Mouse (Mus musculus): Measurements from ENCODE around the gene Cdcp2.
"Not testable (repeated sequence)": the region's sequence is repeated elsewhere in the genome, so short reads cannot be mapped to it uniquely, and the experiment has no call there.

The Cdcp2 gene

DNA sequence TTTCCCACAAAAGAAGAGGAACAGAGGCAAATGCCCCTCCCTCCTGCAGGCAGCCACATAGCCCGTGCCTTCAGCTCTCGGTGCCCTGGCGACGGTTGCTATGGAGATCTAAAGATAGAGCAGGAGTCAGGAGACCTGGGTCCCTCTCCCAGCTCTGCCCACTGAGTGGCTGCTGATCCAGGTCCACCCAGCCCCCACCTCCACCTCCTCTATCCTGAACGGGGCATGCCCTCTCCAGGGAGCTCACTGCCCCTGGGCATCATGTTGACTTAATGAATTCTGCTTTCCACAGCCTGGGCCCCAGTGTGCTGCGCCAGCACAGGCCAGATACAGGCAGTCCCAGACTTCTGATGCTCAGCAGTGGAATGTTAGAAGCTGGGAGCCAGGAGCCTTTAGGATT is 11.8 kb upstream of the Cdcp2 start:
- in situ Hi-C loops (cut with MboI; ENCODE audit: unreplicated experiment in 2 of 2), result no loop called here

GRCm38 (mm10) chr4:107091696-107092095 is 5.0 kb upstream of the Cdcp2 start:
- in situ Hi-C loops (cut with MboI; ENCODE audit: unreplicated experiment in 2 of 2), result no loop called here

GRCm38 (mm10) chr4:107094484-107095187 is 2.1 kb upstream of the Cdcp2 start:
- in situ Hi-C loops (cut with MboI; ENCODE audit: unreplicated experiment in 2 of 2), result no loop called here

GRCm38 (mm10) chr4:107096043-107096442 is 648 bp upstream of the Cdcp2 start:
- in situ Hi-C loops (cut with MboI; ENCODE audit: unreplicated experiment in 2 of 2), result no loop called here

GRCm38 (mm10) chr4:107097871-107098270 is 1.2 kb downstream of the Cdcp2 start:
- in situ Hi-C loops (cut with MboI; ENCODE audit: unreplicated experiment in 2 of 2), result no loop called here

DNA sequence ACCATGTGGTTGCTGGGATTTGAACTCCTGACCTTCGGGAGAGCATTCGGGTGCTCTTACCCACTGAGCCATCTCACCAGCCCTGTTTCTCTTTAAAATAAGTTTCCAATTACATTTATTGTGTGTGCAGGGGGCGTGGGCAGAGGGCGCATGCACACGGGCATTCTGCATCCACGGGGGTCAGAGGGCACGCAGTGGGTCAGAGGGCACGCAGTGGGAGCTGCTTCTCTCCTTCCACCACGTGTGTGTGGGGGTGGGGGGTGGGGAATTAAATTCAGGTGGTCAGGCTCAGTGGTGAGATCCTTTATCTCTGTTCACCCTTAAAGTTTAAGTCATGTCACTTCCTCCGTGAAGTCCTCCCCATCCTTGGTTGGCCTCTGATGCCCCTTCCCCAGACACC is 1.7 kb downstream of the Cdcp2 start:
- in situ Hi-C loops (cut with MboI; ENCODE audit: unreplicated experiment in 2 of 2), result no loop called here

- in situ Hi-C loops (cut with MboI; ENCODE audit: unreplicated experiment in 2 of 2), result no loop called here
Observed at GRCm38 (mm10) chr4:107098791-107099525, 2.3 kb downstream of the Cdcp2 start.

- in situ Hi-C loops (cut with MboI; ENCODE audit: unreplicated experiment in 2 of 2), result no loop called here
Observed at GRCm38 (mm10) chr4:107102220-107102619, 5.5 kb downstream of the Cdcp2 start.

- in situ Hi-C loops (cut with MboI; ENCODE audit: unreplicated experiment in 2 of 2), result no loop called here
Observed at GRCm38 (mm10) chr4:107106777-107107176, 10.1 kb downstream of the Cdcp2 start.

- in situ Hi-C loops (cut with MboI; ENCODE audit: unreplicated experiment in 2 of 2), result no loop called here
Observed at GRCm38 (mm10) chr4:107108291-107108731, 11.6 kb downstream of the Cdcp2 start.

DNA sequence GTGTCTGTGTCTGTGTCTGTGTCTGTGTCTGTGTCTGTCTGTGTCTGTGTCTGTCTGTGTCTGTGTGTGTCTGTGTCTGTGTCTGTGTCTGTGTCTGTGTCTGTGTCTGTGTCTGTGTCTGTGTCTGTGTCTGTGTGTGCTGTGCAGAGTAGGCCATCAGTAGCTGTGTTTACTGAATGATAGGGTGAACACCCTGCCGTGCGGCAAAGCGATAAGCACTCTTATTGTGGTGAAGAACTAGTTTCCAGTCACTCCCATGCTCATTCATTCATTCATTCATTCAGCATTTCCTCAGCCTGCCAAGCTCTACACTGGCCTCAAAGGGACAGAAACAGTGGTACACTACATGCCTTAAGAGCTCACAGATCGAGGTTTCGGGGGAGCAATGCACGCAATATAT is 12.5 kb downstream of the Cdcp2 start:
- in situ Hi-C loops (cut with MboI; ENCODE audit: unreplicated experiment in 2 of 2), result not testable (repeated sequence)

GRCm38 (mm10) chr4:107114278-107114677 is 17.6 kb downstream of the Cdcp2 start:
- in situ Hi-C loops (cut with MboI; ENCODE audit: unreplicated experiment in 2 of 2), result no loop called here

GRCm38 (mm10) chr4:107117741-107118385 is 21.2 kb downstream of the Cdcp2 start:
- in situ Hi-C loops (cut with MboI; ENCODE audit: unreplicated experiment in 2 of 2), result loop anchor here (5.0 kb wide), 3 partner anchors 126 to 281 kb away; no protein-coding TSS in a partner anchor

DNA sequence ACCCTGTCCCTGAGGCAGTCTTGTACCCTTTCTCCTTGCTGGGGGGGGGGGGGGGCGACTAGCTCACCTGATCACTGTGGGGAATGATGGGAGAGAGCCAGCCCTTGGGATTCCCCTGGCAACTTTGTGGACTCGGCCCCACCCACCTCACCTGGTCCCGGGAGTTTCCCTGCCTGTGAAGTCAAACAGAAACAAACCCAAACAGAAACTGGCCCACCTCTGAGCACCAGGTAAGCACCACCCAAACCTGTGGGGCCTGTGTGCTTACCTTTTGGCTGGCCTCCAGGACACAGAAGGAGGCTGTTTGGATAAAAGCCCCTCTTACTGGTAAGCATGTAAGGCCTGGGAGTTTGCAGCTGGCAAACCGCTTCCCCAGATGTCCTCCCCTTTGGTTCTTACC is 22.4 kb downstream of the Cdcp2 start:
- in situ Hi-C loops (cut with MboI; ENCODE audit: unreplicated experiment in 2 of 2), result loop anchor here (5.0 kb wide), 3 partner anchors 127 to 282 kb away; no protein-coding TSS in a partner anchor

GRCm38 (mm10) chr4:107120676-107121075 is 24.0 kb downstream of the Cdcp2 start:
- in situ Hi-C loops (cut with MboI; ENCODE audit: unreplicated experiment in 2 of 2), result no loop called here

GRCm38 (mm10) chr4:107121165-107121943 is 24.7 kb downstream of the Cdcp2 start:
- in situ Hi-C loops (cut with MboI; ENCODE audit: unreplicated experiment in 2 of 2), result no loop called here

- in situ Hi-C loops (cut with MboI; ENCODE audit: unreplicated experiment in 2 of 2), result no loop called here
Observed at GRCm38 (mm10) chr4:107124376-107124775, 27.7 kb downstream of the Cdcp2 start.

- in situ Hi-C loops (cut with MboI; ENCODE audit: unreplicated experiment in 2 of 2), result no loop called here
Observed at GRCm38 (mm10) chr4:107125101-107125500, 28.4 kb downstream of the Cdcp2 start.

GRCm38 (mm10) chr4:107126389-107126788 is 29.7 kb downstream of the Cdcp2 start:
- in situ Hi-C loops (cut with MboI; ENCODE audit: unreplicated experiment in 2 of 2), result no loop called here

DNA sequence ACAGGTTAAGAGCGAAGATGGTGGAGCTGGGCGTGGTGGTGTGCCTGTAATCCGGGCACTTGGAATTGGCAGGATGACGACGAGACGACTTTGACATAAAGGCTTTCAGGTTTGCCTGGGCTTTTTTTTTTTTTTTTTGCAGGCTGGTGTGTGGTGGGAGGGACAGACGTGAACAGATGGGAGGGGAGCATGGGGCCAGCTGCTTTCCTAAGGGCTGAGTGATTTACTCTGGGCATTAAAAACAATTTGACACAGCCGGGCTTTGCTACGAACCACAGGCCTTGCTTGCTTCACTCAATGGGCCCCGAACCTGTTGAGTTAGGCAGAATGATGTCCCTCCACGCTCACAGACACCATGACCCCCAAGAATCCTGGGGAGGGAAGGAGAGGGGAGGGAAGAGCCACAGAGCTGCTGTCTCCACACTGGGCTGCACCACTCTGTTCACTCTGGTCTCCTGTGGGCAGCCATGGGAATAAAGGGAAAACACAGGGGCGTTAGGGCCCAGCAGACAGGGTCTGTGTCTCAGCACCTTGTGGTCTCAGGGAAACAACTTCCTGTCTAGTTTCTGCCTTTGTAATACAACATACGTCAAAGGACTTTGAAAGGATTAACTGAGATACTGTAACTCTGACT is 30.3 kb downstream of the Cdcp2 start:
- in situ Hi-C loops (cut with MboI; ENCODE audit: unreplicated experiment in 2 of 2), result no loop called here
